Mouse (Mus musculus) left cerebral cortex, postnatal 36 days (tissue): Measurements from ENCODE around the gene Rps6ka4. TPM values are rescaled to one million over a fixed set of nuclear protein-coding genes. Genes with fewer than 3 reads are reported as not detected.

ENCODE experiments used
- DNase-seq, 2 experiments: peaks; one replicate each; pipeline ENCODE4 v3.0.0; 2021 to 2022; ENCODE audit warnings: low spot score in 2 of 2, mixed read lengths in 1 of 2
- intact Hi-C: fragments of 180-260 bp; cut with DNase I; formaldehyde crosslinking; loops from one replicate; pipeline ENCODE4 v1.15.1; 2025
- total RNA-seq, 2 experiments: library from RNA; stranded (reverse); gene quantifications; 2 replicates each; pipeline ENCODE4 v1.2.3; 2021

The Rps6ka4 gene
- total RNA-seq, 2 experiments from 2014 or later = 29.6 to 45.4 TPM

DNA sequence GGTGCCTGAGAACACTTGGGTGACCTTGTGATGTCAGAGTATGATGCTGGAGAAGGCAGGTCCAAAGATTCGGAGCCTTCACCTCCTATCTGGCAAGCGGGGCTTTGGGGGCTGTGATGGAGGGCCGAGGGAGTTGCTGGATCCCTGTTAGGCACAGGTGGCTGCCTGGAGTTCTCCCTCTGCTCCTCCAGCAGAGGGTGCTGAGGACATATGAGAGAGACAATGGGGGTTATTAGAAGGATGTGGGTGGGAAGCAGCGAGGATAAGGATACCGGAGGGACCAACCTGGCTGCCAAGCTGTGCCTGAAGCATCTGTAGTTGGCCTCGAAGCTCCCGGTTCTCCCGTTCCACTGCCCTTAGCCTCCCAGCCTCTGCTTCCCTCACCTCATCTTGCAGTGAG is 13.5 kb upstream of the Rps6ka4 start:
- DNase-seq = no peak
- intact Hi-C loops = no loop called here

DNA sequence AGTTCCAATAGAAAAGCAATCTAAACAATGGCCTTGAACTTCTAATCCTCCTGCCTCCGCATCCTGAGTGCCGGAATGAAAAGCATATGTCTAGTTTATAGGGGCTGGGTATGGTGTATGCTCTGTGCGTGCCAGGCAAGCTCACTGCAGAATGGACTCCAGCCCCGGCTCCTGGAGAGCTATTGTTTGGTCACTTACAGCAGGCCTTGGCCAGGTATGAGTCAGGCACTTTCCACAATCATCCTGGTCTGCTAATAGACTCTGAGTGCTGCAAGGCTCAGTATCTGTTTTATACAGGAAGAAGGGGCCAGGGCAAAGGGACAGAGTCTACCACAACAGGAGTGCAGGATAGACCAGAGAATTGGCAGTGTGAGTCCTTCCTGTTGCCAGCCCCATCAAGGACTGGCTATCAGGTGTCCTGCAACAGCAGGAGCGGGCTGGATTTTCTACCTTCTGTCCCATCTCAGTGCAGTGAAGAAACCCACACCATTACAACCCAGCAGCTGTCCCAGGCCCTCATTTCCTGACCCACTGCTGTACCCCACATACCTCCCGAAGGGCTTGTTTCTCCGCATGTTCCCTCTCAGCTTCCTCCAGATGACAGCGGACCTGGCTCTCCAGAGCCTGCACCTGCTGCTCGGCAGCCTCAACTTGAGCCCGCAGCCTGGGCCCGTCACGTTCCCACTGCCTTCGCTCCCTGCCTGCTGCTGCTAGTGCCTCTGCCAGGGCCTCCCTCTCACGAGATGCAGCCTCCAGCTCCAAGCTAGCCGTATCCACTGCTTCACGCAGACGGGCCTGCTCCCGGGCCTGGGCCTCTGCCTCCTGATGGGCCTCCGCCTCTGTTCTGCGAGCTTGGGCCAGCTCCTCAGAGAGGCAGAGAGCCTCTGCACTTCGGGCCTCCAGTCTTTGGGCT is 12.2 kb upstream of the Rps6ka4 start:
- no peak for DNase-seq
- intact Hi-C loops = no loop called here

- no peak for DNase-seq
- intact Hi-C loops = no loop called here
Observed at GRCm38 (mm10) chr19:6851497-6851896, 11.1 kb upstream of the Rps6ka4 start.

- no peak for DNase-seq
- intact Hi-C loops = no loop called here
Observed at GRCm38 (mm10) chr19:6849506-6850068, 9.2 kb upstream of the Rps6ka4 start.

GRCm38 (mm10) chr19:6847841-6848517 is 7.5 kb upstream of the Rps6ka4 start:
- peak in 1 of 2 experiments; percentile 12 for DNase-seq
- intact Hi-C loops = no loop called here

DNA sequence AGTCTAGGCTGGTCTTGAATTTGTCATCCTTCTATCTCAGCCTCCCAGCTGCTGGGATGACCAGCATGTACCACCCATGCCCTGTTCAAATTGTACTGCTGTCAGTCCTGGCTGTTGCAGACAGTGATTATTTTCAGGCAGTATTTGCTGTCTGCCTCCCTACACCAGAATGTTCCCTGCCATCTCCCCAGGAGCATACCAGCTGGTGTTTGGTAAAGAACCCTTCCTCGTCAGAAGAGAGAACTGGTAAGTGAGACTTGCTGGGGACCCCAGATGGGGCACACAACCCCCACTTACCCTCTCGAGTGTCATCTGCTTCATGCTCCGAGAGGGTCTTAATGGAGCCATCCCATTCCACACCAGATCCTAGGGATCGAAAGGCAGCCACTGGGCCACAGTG is 5.6 kb upstream of the Rps6ka4 start:
- peak in 1 of 2 experiments; percentile 3 for DNase-seq
- intact Hi-C loops = no loop called here

DNA sequence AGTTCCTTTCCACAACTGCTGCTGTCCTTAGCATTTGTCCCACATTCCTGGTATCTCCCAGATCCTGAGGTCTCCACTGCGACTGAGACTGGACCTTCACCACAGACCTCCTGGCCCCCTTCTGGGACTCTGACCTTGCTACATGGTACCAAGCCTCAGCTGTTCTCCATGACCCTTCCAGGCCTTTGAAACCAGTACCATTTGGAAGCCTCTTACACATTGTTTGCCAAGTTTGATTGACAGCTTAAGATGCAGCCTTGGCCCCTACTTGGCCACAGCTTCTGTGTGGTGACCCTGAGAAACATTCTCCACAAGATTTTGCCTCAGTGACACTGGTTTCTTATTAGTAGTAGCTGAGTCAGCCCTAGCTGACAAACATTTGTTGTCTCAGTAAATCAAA is 1.9 kb upstream of the Rps6ka4 start:
- intact Hi-C loops = loop anchor here (5.0 kb wide), 2 partner anchors 65 to 340 kb away; partner anchors contain the start of gene Trmt112
- no peak for DNase-seq

DNA sequence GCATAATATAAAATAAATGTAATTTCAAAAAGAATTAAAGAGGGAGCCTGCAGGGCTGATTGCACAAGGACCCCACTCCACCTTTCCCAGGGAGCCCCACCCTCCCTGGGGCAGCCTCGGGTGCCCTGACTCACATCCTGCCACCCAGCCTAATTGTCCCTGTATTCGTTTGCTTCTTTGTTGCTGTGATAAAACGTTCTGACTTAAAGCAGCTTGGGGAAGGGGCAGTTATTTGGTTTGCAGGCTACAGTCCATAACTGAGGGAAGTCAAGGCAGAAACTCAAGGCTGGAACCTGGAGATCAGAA is 809 bp upstream of the Rps6ka4 start:
- no peak for DNase-seq
- intact Hi-C loops = loop anchor here (5.0 kb wide), 2 partner anchors 66 to 339 kb away; partner anchors contain the start of gene Trmt112

DNA sequence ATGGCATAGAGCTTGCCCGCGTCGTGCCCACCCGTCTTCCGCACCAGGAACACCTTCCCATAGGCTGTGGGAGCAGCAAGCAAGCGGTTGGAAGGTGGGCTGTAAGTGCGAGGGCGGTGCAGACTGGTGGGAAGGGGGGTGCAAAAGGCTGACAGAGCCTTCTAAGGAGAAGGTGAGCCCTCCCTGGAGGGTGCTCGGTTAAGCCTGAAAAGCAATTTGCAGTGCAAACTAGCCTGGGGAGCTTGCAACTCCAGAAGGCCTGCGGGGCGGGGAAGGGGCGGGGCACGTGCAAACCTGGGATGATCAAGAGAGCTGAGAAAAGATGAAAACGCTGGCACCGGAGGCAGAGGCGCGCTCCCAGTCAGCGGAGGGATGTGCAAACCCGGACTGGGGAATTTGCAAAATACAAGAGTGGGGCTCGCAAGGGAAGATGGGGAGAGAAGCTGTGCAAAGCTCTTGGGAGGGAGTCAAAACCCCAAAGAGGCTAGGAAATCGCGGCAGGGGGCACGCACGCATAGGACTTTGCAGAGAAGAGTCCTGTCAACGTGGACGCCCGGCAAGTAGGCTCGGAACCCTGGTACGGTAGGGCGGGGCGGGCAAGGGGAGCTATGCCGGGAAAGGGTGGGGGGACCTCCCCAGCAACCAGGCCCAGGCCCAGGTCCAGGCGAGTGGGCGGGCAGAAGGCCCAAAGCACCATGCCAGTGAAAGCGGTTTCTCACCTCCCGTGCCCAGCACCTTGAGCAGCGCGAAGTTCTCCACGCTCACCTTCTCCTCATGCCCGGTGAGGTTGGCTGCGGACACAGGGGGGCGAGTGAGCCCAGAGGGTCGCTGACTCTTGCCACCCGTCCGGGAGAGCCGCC is 591 bp downstream of the Rps6ka4 start:
- intact Hi-C loops = loop anchor here (5.0 kb wide), 2 partner anchors 67 to 338 kb away; partner anchors contain the start of gene Trmt112
- peak; percentile 68 to 73 for DNase-seq

DNA sequence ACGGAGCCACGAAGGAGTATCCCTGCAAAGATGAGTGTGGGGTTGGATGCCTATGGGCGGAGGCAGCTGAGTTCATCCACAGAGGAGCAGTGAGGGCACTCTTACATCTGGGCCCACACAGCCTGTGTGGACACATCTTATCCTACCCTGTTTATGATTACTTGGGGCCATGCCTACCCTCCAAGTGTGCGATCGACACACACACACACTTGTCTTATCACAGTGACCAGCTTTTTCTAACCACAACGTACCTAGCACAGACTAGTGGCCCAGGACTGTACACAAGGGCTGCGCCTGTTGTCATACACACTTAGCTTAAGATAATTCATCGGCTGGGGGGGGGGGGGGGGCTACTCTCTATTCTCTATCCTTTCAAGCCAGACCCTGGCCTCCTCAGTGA is 8.1 kb downstream of the Rps6ka4 start:
- intact Hi-C loops = no loop called here
- no peak for DNase-seq

- DNase-seq = no peak
- intact Hi-C loops = no loop called here
Observed at GRCm38 (mm10) chr19:6831331-6831730, 9.1 kb downstream of the Rps6ka4 start.

DNA sequence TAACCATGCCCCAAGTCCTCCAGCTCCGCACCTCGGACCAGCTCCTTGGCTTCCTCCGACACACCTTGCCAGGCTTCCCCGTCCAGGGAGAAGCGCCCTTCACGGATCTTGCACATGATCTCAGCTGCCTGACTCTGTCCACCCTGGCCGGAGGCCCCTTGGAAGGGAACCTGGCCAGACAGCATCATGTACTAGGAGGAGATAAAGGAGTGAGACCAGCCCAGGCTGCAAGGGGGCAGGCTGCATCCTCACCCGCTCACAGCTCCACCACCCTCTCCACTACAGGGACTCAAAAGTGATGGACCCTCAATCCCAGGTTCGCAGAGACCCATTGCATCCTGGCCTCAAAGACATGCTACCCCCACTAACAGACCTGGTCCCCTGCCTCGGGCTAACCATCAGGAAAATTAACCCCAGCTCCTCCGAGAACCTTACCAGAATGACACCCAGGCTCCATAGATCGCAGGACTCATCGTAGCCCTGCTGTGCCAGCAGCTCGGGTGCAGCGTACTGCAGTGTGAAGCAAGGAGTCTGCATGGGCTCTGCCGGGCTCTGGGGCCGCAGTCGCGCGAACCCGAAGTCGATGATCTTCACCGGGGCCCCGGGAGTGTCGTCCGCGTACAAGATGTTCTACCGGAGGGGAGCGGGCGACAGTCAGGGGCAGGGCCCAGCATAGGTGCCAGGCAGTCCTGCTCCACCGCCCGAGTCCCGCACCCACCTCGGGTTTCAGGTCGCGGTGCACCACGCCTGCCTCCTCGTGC is 9.7 kb downstream of the Rps6ka4 start:
- intact Hi-C loops = no loop called here
- DNase-seq = no peak

GRCm38 (mm10) chr19:6829870-6830555 is 10.4 kb downstream of the Rps6ka4 start:
- intact Hi-C loops = no loop called here
- DNase-seq = peak; percentile 34 to 44

- DNase-seq = no peak
Observed at GRCm38 (mm10) chr19:6829069-6829468, 11.4 kb downstream of the Rps6ka4 start.

GRCm38 (mm10) chr19:6826601-6827000 is 13.8 kb downstream of the Rps6ka4 start:
- intact Hi-C loops = no loop called here
- DNase-seq = no peak

More at GRCm38 (mm10) chr19:6829069-6829468, 11.4 kb downstream of the Rps6ka4 start:
- intact Hi-C loops = no loop called here

GRCm38 (mm10) chr19:6825384-6825783 is 15.1 kb downstream of the Rps6ka4 start:
- peak in 1 of 2 experiments; percentile 24 for DNase-seq
- intact Hi-C loops = no loop called here

- no peak for DNase-seq
- intact Hi-C loops = no loop called here
Observed at GRCm38 (mm10) chr19:6820538-6821195, 19.8 kb downstream of the Rps6ka4 start.
